Mouse (Mus musculus): ENCODE data around the gene Hhat.

- no peak for TF ChIP-seq ZNF384 (IDR thresholded peaks at IDR 0.05; ENCODE audit: low read depth, low read length)
- TF ChIP-seq CHD2 (IDR thresholded peaks at IDR 0.05; ENCODE audit: low read depth, low read length), result no peak
- no peak for TF ChIP-seq ZC3H11A (IDR thresholded peaks at IDR 0.05; ENCODE audit: borderline replicate concordance, low read depth, low read length)
- no peak for TF ChIP-seq HCFC1 (IDR thresholded peaks at IDR 0.05; ENCODE audit: borderline replicate concordance, insufficient read depth, low read length)
These were observed at the start of gene Hhat for GRCm38 (mm10) chr1:192770495-192771331.
